Comparison of ENCODE assay signal across 9 mouse cellular contexts in genomic region chr1:171079345-171079744, GRCm38 (mm10). TPM values are rescaled to one million over a fixed set of nuclear protein-coding genes. Genes with fewer than 3 reads are reported as not detected.
A peak's percentile ranks its signal among the peaks of the same experiment; 100 is the strongest.
DNase-seq lines count a peak whose midpoint lies in the region; ATAC-seq and TF ChIP-seq lines count a peak whose summit lies in the region.
"Not testable (repeated sequence)": the region's sequence is repeated elsewhere in the genome, so short reads cannot be mapped to it uniquely, and the experiment has no call there.
"Had no signal": no experiment of that assay in that cellular context is flagged by ENCODE, and none has a peak within 500 bp of the region (broad histone marks: within the 10 kb centered on the region; RNA-seq: fewer than 3 reads in every experiment).

No protein-coding gene starts in this region.

- TF ChIP-seq POLR2A in limb, embryonic 14.5 days (IDR thresholded peaks at IDR 0.05; ENCODE audit: borderline replicate concordance, extremely low read depth, insufficient read depth, insufficient read length) = not testable (repeated sequence)

- H3K27ac ChIP-seq in embryonic facial prominence, embryonic 10.5 days (replicated peaks); forebrain, embryonic 13.5 days; heart, embryonic 15.5 days; intestine, embryonic 14.5 days (ENCODE audit: low read depth); limb, embryonic 14.5 days (replicated peaks; ENCODE audit: low read depth, low read length); lung, embryonic 16.5 days (ENCODE audit: low read length); midbrain, postnatal 0 days (ENCODE audit: low read depth, low read length); stomach, embryonic 16.5 days (ENCODE audit: low read length): not testable (repeated sequence)

- not testable (repeated sequence) for H3K4me1 ChIP-seq in embryonic facial prominence, embryonic 10.5 days; forebrain, embryonic 13.5 days; heart, embryonic 15.5 days (replicated peaks); intestine, embryonic 14.5 days (replicated peaks; ENCODE audit: control insufficient read depth, insufficient read depth, low read length); limb, embryonic 14.5 days (ENCODE audit: control insufficient read depth, insufficient read depth, low read length); lung, embryonic 16.5 days (replicated peaks; ENCODE audit: control insufficient read depth, insufficient read depth, low read length); midbrain, postnatal 0 days (ENCODE audit: insufficient read depth, low read length); stomach, embryonic 16.5 days (ENCODE audit: control insufficient read depth, insufficient read depth, low read length)

- 0% methylated on average over 1 of the region's 35 CpGs for WGBS in embryonic facial prominence, embryonic 10.5 days
- WGBS in forebrain, embryonic 13.5 days = 0% methylated on average over 1 of the region's 35 CpGs
- WGBS in heart, embryonic 15.5 days = 0% methylated on average over 1 of the region's 35 CpGs
- WGBS in intestine, embryonic 14.5 days = 0% methylated on average over 1 of the region's 35 CpGs
- WGBS in limb, embryonic 14.5 days = no CpG with 5 or more reads among the region's 35 CpGs
- 0% methylated on average over 1 of the region's 35 CpGs for WGBS in lung, embryonic 16.5 days
- 0% methylated on average over 1 of the region's 35 CpGs for WGBS in midbrain, postnatal 0 days
- WGBS in stomach, embryonic 16.5 days = 0% methylated on average over 1 of the region's 35 CpGs

- H3K4me2 ChIP-seq in forebrain, embryonic 13.5 days; intestine, embryonic 14.5 days (ENCODE audit: low read length); limb, embryonic 14.5 days (replicated peaks; ENCODE audit: low read depth, low read length, severe bottlenecking); lung, embryonic 16.5 days (ENCODE audit: low read depth, low read length); midbrain, postnatal 0 days (ENCODE audit: low read depth, low read length, poor library complexity, severe bottlenecking); stomach, embryonic 16.5 days (ENCODE audit: low read depth, low read length): not testable (repeated sequence)
- peak overlapping the region; percentile 33; the same call in 1 of the 2 replicates for H3K4me2 ChIP-seq in heart, embryonic 15.5 days

- H3K36me3 ChIP-seq in embryonic facial prominence, embryonic 10.5 days (replicated peaks); forebrain, embryonic 13.5 days (ENCODE audit: poor library complexity, severe bottlenecking); heart, embryonic 15.5 days; intestine, embryonic 14.5 days (ENCODE audit: control insufficient read depth, insufficient read depth, low read length); limb, embryonic 14.5 days (ENCODE audit: control insufficient read depth, insufficient read depth, low read length); lung, embryonic 16.5 days (ENCODE audit: control insufficient read depth, insufficient read depth, low read length); midbrain, postnatal 0 days (ENCODE audit: insufficient read depth, low read length); stomach, embryonic 16.5 days (ENCODE audit: control insufficient read depth, insufficient read depth, low read length): not testable (repeated sequence)

- not testable (repeated sequence) for DNase-seq in embryonic facial prominence, embryonic 10.5 days (ENCODE audit: low spot score); intestine, embryonic 14.5 days (ENCODE audit: low spot score); limb, embryonic 14.5 days (ENCODE audit: low spot score); midbrain, postnatal 0 days (ENCODE audit: low spot score)

- TF ChIP-seq CTCF in midbrain, postnatal 0 days (IDR thresholded peaks at IDR 0.05) = not testable (repeated sequence)

- H3K4me3 ChIP-seq in embryonic facial prominence, embryonic 10.5 days = 0 out of 2 replicates have a peak overlapping the region, but pooled peaks have one; percentile 29
- not testable (repeated sequence) for H3K4me3 ChIP-seq in forebrain, embryonic 13.5 days; heart, embryonic 15.5 days; intestine, embryonic 14.5 days (ENCODE audit: low read depth, low read length); limb, embryonic 14.5 days (replicated peaks; ENCODE audit: low read length); lung, embryonic 16.5 days (ENCODE audit: low read length); midbrain, postnatal 0 days (ENCODE audit: low read depth, low read length); stomach, embryonic 16.5 days (replicated peaks; ENCODE audit: low read length)

- H3K27me3 ChIP-seq in embryonic facial prominence, embryonic 10.5 days (replicated peaks; ENCODE audit: low read depth, poor library complexity, severe bottlenecking) = peaks cover 42% of the 10 kb centered on the region
- H3K27me3 ChIP-seq in forebrain, embryonic 13.5 days = peaks cover 27% of the 10 kb centered on the region
- H3K27me3 ChIP-seq in heart, embryonic 15.5 days = peaks cover 27% of the 10 kb centered on the region
- H3K27me3 ChIP-seq in intestine, embryonic 14.5 days (replicated peaks; ENCODE audit: control insufficient read depth, insufficient read depth, low read length) = peaks cover 17% of the 10 kb centered on the region
- H3K27me3 ChIP-seq in limb, embryonic 14.5 days (ENCODE audit: control insufficient read depth, insufficient read depth, low read length) = peaks cover 19% of the 10 kb centered on the region
- H3K27me3 ChIP-seq in lung, embryonic 16.5 days (ENCODE audit: control insufficient read depth, insufficient read depth, low read depth, low read length) = peaks cover 16% of the 10 kb centered on the region
- H3K27me3 ChIP-seq in midbrain, postnatal 0 days (ENCODE audit: insufficient read depth, low read length) = not testable (repeated sequence)
- peaks cover 14% of the 10 kb centered on the region for H3K27me3 ChIP-seq in stomach, embryonic 16.5 days (ENCODE audit: control insufficient read depth, insufficient read depth, low read length)

- H3K9ac ChIP-seq in forebrain, embryonic 13.5 days; heart, embryonic 15.5 days; intestine, embryonic 14.5 days (ENCODE audit: low read length); limb, embryonic 14.5 days (ENCODE audit: low read depth, low read length, severe bottlenecking); lung, embryonic 16.5 days (ENCODE audit: low read length); midbrain, postnatal 0 days (replicated peaks; ENCODE audit: low read length, poor library complexity, severe bottlenecking); stomach, embryonic 16.5 days (ENCODE audit: low read length): not testable (repeated sequence)

- H3K9me3 ChIP-seq in embryonic facial prominence, embryonic 10.5 days; forebrain, embryonic 13.5 days (replicated peaks); heart, embryonic 15.5 days (replicated peaks); intestine, embryonic 14.5 days (ENCODE audit: control insufficient read depth, low read length); limb, embryonic 14.5 days (ENCODE audit: control insufficient read depth, low read length); lung, embryonic 16.5 days (ENCODE audit: control insufficient read depth, low read length); midbrain, postnatal 0 days (ENCODE audit: low read length); stomach, embryonic 16.5 days (replicated peaks; ENCODE audit: control insufficient read depth, low read length): not testable (repeated sequence)

- ATAC-seq in forebrain, embryonic 13.5 days = peak; percentile 50
- peak; percentile 28 for ATAC-seq in heart, embryonic 15.5 days (replicated peaks; ENCODE audit: insufficient number of reproducible peaks, insufficient read depth, low FRiP score, low read depth)
- peak; percentile 68 for ATAC-seq in intestine, embryonic 14.5 days (replicated peaks; ENCODE audit: low FRiP score, low TSS enrichment, low read depth)
- ATAC-seq in limb, embryonic 14.5 days (ENCODE audit: low FRiP score, low read depth) = peak; percentile 60
- ATAC-seq in lung, embryonic 16.5 days (ENCODE audit: low read depth) = peak; percentile 72
- ATAC-seq in midbrain, postnatal 0 days (ENCODE audit: low FRiP score) = peak; percentile 29
- ATAC-seq in stomach, embryonic 16.5 days (ENCODE audit: insufficient read depth, low FRiP score) = peak; percentile 59

RNA-seq across cellular contexts. Expression of gene Fcgr3, which starts 14.6 kb away (rescaled TPM):
- 3.8 and 5.5 TPM in 2 replicates for polyA plus RNA-seq in embryonic facial prominence, embryonic 10.5 days (2016; fragmentation: Nextera tagmentation; extraction: Ambion mirVana)
- polyA plus RNA-seq in forebrain, embryonic 13.5 days (2015; fragmentation: Nextera tagmentation; extraction: Ambion mirVana) = 3.5 and 3.8 TPM in 2 replicates
- 10.4 and 11.9 TPM in 2 replicates for polyA plus RNA-seq in heart, embryonic 15.5 days (2015; fragmentation: Nextera tagmentation; extraction: Ambion mirVana)
- polyA plus RNA-seq in intestine, embryonic 14.5 days (2014; fragmentation: Nextera tagmentation; extraction: Ambion mirVana) = 10.7 and 12.7 TPM in 2 replicates
- 12.8 and 13.7 TPM in 2 replicates for polyA plus RNA-seq in limb, embryonic 14.5 days (2012; rRNA removed)
- polyA plus RNA-seq in limb, embryonic 14.5 days (2014; fragmentation: Nextera tagmentation; extraction: Ambion mirVana) = 17.6 and 19.7 TPM in 2 replicates
- polyA plus RNA-seq in lung, embryonic 16.5 days (2015; fragmentation: Nextera tagmentation; extraction: Ambion mirVana) = 12.7 and 19.3 TPM in 2 replicates
- total RNA-seq in midbrain, postnatal 0 days (2014; rRNA removed) = 18.1 and 19.8 TPM in 2 replicates
- polyA plus RNA-seq in midbrain, postnatal 0 days (2015; fragmentation: Nextera tagmentation; extraction: Ambion mirVana) = 12.8 and 14.2 TPM in 2 replicates
- 17.7 and 20.2 TPM in 2 replicates for polyA plus RNA-seq in stomach, embryonic 16.5 days (2015; fragmentation: Nextera tagmentation; extraction: Ambion mirVana)

RNA-seq across cellular contexts. Expression of gene Cfap126, which starts 34.4 kb away (rescaled TPM):
- 1.1 and 2.0 TPM in 2 replicates for polyA plus RNA-seq in embryonic facial prominence, embryonic 10.5 days (2016; fragmentation: Nextera tagmentation; extraction: Ambion mirVana)
- polyA plus RNA-seq in forebrain, embryonic 13.5 days (2015; fragmentation: Nextera tagmentation; extraction: Ambion mirVana) = 6.6 and 7.8 TPM in 2 replicates
- polyA plus RNA-seq in heart, embryonic 15.5 days (2015; fragmentation: Nextera tagmentation; extraction: Ambion mirVana) = 2.7 and 3.5 TPM in 2 replicates
- 1.5 and 2.1 TPM in 2 replicates for polyA plus RNA-seq in intestine, embryonic 14.5 days (2014; fragmentation: Nextera tagmentation; extraction: Ambion mirVana)
- polyA plus RNA-seq in limb, embryonic 14.5 days (2012; rRNA removed) = 2.1 and 2.7 TPM in 2 replicates
- 1.1 and 1.3 TPM in 2 replicates for polyA plus RNA-seq in limb, embryonic 14.5 days (2014; fragmentation: Nextera tagmentation; extraction: Ambion mirVana)
- 15.7 and 20.4 TPM in 2 replicates for polyA plus RNA-seq in lung, embryonic 16.5 days (2015; fragmentation: Nextera tagmentation; extraction: Ambion mirVana)
- total RNA-seq in midbrain, postnatal 0 days (2014; rRNA removed) = 0.38 and 1.5 TPM in 2 replicates
- 6.0 and 8.1 TPM in 2 replicates for polyA plus RNA-seq in midbrain, postnatal 0 days (2015; fragmentation: Nextera tagmentation; extraction: Ambion mirVana)
- polyA plus RNA-seq in stomach, embryonic 16.5 days (2015; fragmentation: Nextera tagmentation; extraction: Ambion mirVana) = 2.1 and 3.1 TPM in 2 replicates
- total RNA-seq: ES-E14 had no signal
